Mouse (Mus musculus): ENCODE results near the gene Il6.

GRCm38 (mm10) chr5:29973533-29973932 is 39.4 kb upstream of the Il6 start:
- TF ChIP-seq CTCF (IDR thresholded peaks at IDR 0.05; ENCODE audit: low read depth, low read length) (no peak), GATA1 (IDR thresholded peaks at IDR 0.05; ENCODE audit: borderline replicate concordance, low read length) (no peak), TAL1 (conservative IDR thresholded peaks at IDR 0.05; ENCODE audit: low read depth, low read length) (no peak)

Data from G1E (cell line).